Mouse (Mus musculus) effector memory CD4-positive, alpha-beta T cell, adult 7 months (primary cell): ENCODE results near the gene Nck2. TPM values are rescaled to one million over a fixed set of nuclear protein-coding genes. Genes with fewer than 3 reads are reported as not detected.

Source experiments
- polyA plus RNA-seq: library from polyadenylated mRNA; unstranded; fragments of 100-300 nt; shearing (Covaris generic); gene quantifications from one replicate; pipeline ENCODE4 v1.2.1, GENCODE M21; 2017

Gene Nck2
- 53.7 TPM for polyA plus RNA-seq

DNA sequence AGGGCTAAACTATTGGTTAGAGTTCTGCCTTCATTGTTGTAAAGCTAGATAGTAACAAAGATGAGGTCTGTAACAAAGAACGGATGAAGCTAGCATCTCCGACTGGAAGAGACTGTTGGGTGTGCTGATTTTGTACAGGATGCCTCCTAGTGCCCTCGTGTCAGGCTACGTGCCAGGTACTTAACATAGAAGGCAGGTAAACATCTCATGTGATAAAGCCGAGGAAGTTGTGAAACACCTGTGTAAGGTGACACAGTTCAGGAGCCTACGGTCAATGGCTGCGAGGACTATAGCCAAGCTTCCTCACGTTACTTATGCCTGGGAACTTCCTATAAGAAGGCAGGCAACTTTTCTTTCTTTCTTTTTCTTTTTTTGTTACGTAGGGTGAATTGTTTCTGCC is at the start of gene Nck2:
Gene Nck2 (plus strand): TSS at position 49 of the 400 bp plus-strand sequence.

Other genes starting within 250 kb of the Nck2 start
- 4.5 TPM for gene Fhl2, start 247.6 kb upstream of the Nck2 start, polyA plus RNA-seq